Mouse (Mus musculus) myocyte (in vitro differentiated cells): ENCODE measurements around the gene Mapk14.

ENCODE experiments used
- POLR2A ChIP-seq: IDR thresholded peaks from one replicate; pipeline ENCODE4 v1.6.1; 2011; ENCODE audit warnings: low read depth, mild to moderate bottlenecking, control low read depth, moderate library complexity; ENCODE audit not compliant: insufficient read length
- TCF3 ChIP-seq: IDR thresholded peaks from one replicate; pipeline ENCODE4 v1.6.1; 2011; ENCODE audit warnings: low read depth, control low read depth; ENCODE audit not compliant: insufficient read length

DNA sequence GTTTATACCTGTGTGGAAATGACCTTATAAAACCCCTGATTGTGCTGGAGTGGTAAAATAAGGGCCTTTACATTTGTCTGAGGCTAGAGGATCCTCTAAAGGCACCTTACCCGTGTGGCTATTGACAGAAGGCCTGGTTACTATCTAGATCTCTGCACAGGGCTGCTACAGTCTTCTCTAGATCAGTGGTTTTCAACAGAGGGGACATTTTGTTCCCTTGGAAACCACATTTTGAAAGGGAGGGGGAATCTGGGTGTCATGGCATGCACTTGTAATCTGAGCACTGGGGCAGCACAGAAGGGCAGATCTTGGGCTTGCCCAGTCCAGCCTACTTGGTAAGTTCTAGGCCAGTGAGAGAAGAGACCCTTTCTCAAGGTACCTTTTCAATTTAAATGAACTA is 15.6 kb downstream of the Mapk14 start:
- TF ChIP-seq POLR2A (no peak), TCF3 (no peak)
